Mouse (Mus musculus) ES-Bruce4 (cell line): ENCODE data around the gene Ubap1.

ENCODE experiments used
- CTCF ChIP-seq: IDR thresholded peaks from one replicate; pipeline ENCODE4 v1.8.1; 2011; ENCODE audit warnings: low read depth, low read length
- POLR2A ChIP-seq: IDR thresholded peaks from one replicate; pipeline ENCODE4 v1.8.1; 2011; ENCODE audit warnings: low read length; ENCODE audit not compliant: insufficient read depth

- TF ChIP-seq POLR2A (no peak), CTCF (no peak)
Observed at GRCm38 (mm10) chr4:41320971-41321370, 27.8 kb upstream of the Ubap1 start.
